Mouse (Mus musculus): Measurements from ENCODE around the gene Elavl3.

DNA sequence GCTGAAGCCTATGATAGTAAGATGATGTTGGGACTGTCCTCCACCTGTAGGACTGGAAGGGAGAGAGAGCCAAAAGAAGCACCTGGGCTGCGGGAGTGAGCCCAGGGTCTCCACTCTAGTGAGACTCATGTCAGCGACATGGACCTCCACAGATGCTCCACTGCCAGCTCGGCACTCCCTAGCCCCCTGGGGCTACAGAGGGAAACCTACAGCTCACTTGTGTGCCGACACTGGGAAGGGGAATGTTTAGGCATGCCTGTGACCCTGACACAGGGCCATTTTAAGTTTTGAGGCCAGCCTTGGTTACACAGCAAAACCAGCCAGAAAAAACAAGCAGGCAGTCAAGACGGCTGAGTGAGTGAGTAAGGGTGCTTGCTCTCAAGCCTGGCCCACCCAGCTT is 15.4 kb upstream of the Elavl3 start:
- TF ChIP-seq CTCF (IDR thresholded peaks at IDR 0.05; ENCODE audit: low read depth, low read length): no peak
- TF ChIP-seq TAL1 (conservative IDR thresholded peaks at IDR 0.05; ENCODE audit: low read depth, low read length): no peak
- no peak for TF ChIP-seq GATA1 (IDR thresholded peaks at IDR 0.05; ENCODE audit: borderline replicate concordance, low read length)

Data from G1E (cell line).